Mouse (Mus musculus): ENCODE measurements around the gene Rhox4d. TPM values are rescaled to one million over a fixed set of nuclear protein-coding genes. Genes with fewer than 3 reads are reported as not detected.
"Not testable (repeated sequence)": the region's sequence is repeated elsewhere in the genome, so short reads cannot be mapped to it uniquely, and the experiment has no call there.

Rhox4d gene
- total RNA-seq (2014; rRNA removed) (not detected in 2 replicates), polyA plus RNA-seq (2015; fragmentation: Nextera tagmentation; extraction: Ambion mirVana) (not detected in 2 replicates)

- not testable (repeated sequence) for ATAC-seq (ENCODE audit: low FRiP score); H3K9me3 ChIP-seq (ENCODE audit: low read length); H3K27ac ChIP-seq (ENCODE audit: low read depth, low read length); H3K9ac ChIP-seq (replicated peaks; ENCODE audit: low read length, poor library complexity, severe bottlenecking); H3K4me2 ChIP-seq (ENCODE audit: low read depth, low read length, poor library complexity, severe bottlenecking); H3K4me1 ChIP-seq (ENCODE audit: insufficient read depth, low read length); H3K36me3 ChIP-seq (ENCODE audit: insufficient read depth, low read length); DNase-seq (ENCODE audit: low spot score); H3K4me3 ChIP-seq (ENCODE audit: low read depth, low read length); H3K27me3 ChIP-seq (ENCODE audit: insufficient read depth, low read length)
- 88% methylated on average over 14 of the region's 18 CpGs for WGBS
Measured at GRCm38 (mm10) chrX:37514059-37514458, at the start of gene Rhox4d. TSS of gene Rhox4d (plus strand) at chrX:37514359.

GRCm38 (mm10) chrX:37480037-37480436, 34.1 kb upstream of the Rhox4d start, which contains the start of gene Rhox4c:
TSS of gene Rhox4c (plus strand) at chrX:37480337.
- not testable (repeated sequence) for DNase-seq (ENCODE audit: low spot score); ATAC-seq (ENCODE audit: low FRiP score); H3K9me3 ChIP-seq (ENCODE audit: low read length); H3K9ac ChIP-seq (replicated peaks; ENCODE audit: low read length, poor library complexity, severe bottlenecking); H3K36me3 ChIP-seq (ENCODE audit: insufficient read depth, low read length); H3K4me1 ChIP-seq (ENCODE audit: insufficient read depth, low read length); H3K4me2 ChIP-seq (ENCODE audit: low read depth, low read length, poor library complexity, severe bottlenecking); H3K27me3 ChIP-seq (ENCODE audit: insufficient read depth, low read length); H3K27ac ChIP-seq (ENCODE audit: low read depth, low read length); H3K4me3 ChIP-seq (ENCODE audit: low read depth, low read length)
- 91% methylated on average over 14 of the region's 14 CpGs for WGBS

- not testable (repeated sequence) for ATAC-seq (ENCODE audit: low FRiP score); H3K9me3 ChIP-seq (ENCODE audit: low read length); DNase-seq (ENCODE audit: low spot score); H3K27ac ChIP-seq (ENCODE audit: low read depth, low read length); H3K4me3 ChIP-seq (ENCODE audit: low read depth, low read length); H3K4me1 ChIP-seq (ENCODE audit: insufficient read depth, low read length); H3K4me2 ChIP-seq (ENCODE audit: low read depth, low read length, poor library complexity, severe bottlenecking); H3K9ac ChIP-seq (replicated peaks; ENCODE audit: low read length, poor library complexity, severe bottlenecking); H3K36me3 ChIP-seq (ENCODE audit: insufficient read depth, low read length); H3K27me3 ChIP-seq (ENCODE audit: insufficient read depth, low read length)
- WGBS, result 95% methylated on average over 2 of the region's 8 CpGs
Measured at GRCm38 (mm10) chrX:37530152-37530551, 16.0 kb downstream of the Rhox4d start, which contains the start of gene Rhox2e. TSS of gene Rhox2e (plus strand) at chrX:37530452.

- WGBS, result no CpG with 5 or more reads among the region's 4 CpGs
Measured at GRCm38 (mm10) chrX:37541719-37542118, 27.6 kb downstream of the Rhox4d start, which contains the start of gene Rhox3e. TSS of gene Rhox3e (plus strand) at chrX:37542019.

GRCm38 (mm10) chrX:37557112-37557511, 43.0 kb downstream of the Rhox4d start, which contains the start of gene Rhox4e:
TSS of gene Rhox4e (plus strand) at chrX:37557412.
- H3K9ac ChIP-seq (replicated peaks; ENCODE audit: low read length, poor library complexity, severe bottlenecking); DNase-seq (ENCODE audit: low spot score); H3K27me3 ChIP-seq (ENCODE audit: insufficient read depth, low read length); H3K9me3 ChIP-seq (ENCODE audit: low read length); H3K4me3 ChIP-seq (ENCODE audit: low read depth, low read length); H3K27ac ChIP-seq (ENCODE audit: low read depth, low read length); H3K4me1 ChIP-seq (ENCODE audit: insufficient read depth, low read length); H3K36me3 ChIP-seq (ENCODE audit: insufficient read depth, low read length); ATAC-seq (ENCODE audit: low FRiP score); H3K4me2 ChIP-seq (ENCODE audit: low read depth, low read length, poor library complexity, severe bottlenecking): not testable (repeated sequence)
- 96% methylated on average over 10 of the region's 18 CpGs for WGBS

More at GRCm38 (mm10) chrX:37541719-37542118, 27.6 kb downstream of the Rhox4d start, which contains the start of gene Rhox3e:
- H3K9ac ChIP-seq (replicated peaks; ENCODE audit: low read length, poor library complexity, severe bottlenecking); H3K4me2 ChIP-seq (ENCODE audit: low read depth, low read length, poor library complexity, severe bottlenecking); H3K9me3 ChIP-seq (ENCODE audit: low read length); H3K36me3 ChIP-seq (ENCODE audit: insufficient read depth, low read length); H3K4me3 ChIP-seq (ENCODE audit: low read depth, low read length); DNase-seq (ENCODE audit: low spot score); H3K27ac ChIP-seq (ENCODE audit: low read depth, low read length); ATAC-seq (ENCODE audit: low FRiP score); H3K4me1 ChIP-seq (ENCODE audit: insufficient read depth, low read length); H3K27me3 ChIP-seq (ENCODE audit: insufficient read depth, low read length): not testable (repeated sequence)

Other genes with a start within 250 kb of the Rhox4d start
- not detected in 2 replicates for gene Rhox4a, start 249.0 kb upstream of the Rhox4d start, total RNA-seq (2014; rRNA removed)
- gene Rhox4a, start 249.0 kb upstream of the Rhox4d start, polyA plus RNA-seq (2015; fragmentation: Nextera tagmentation; extraction: Ambion mirVana), result not detected in 2 replicates
- gene Rhox3a2, start 134.3 kb upstream of the Rhox4d start, total RNA-seq (2014; rRNA removed), result not detected in 2 replicates
- not detected in 2 replicates for gene Rhox3a2, start 134.3 kb upstream of the Rhox4d start, polyA plus RNA-seq (2015; fragmentation: Nextera tagmentation; extraction: Ambion mirVana)
- gene Rhox4a2, start 123.5 kb upstream of the Rhox4d start, total RNA-seq (2014; rRNA removed), result not detected in 2 replicates
- not detected in 2 replicates for gene Rhox4a2, start 123.5 kb upstream of the Rhox4d start, polyA plus RNA-seq (2015; fragmentation: Nextera tagmentation; extraction: Ambion mirVana)
- not detected in 2 replicates for gene Rhox2b, start 102.3 kb upstream of the Rhox4d start, total RNA-seq (2014; rRNA removed)
- not detected in 2 replicates for gene Rhox2b, start 102.3 kb upstream of the Rhox4d start, polyA plus RNA-seq (2015; fragmentation: Nextera tagmentation; extraction: Ambion mirVana)
- not detected in 2 replicates for gene Rhox4b, start 81.9 kb upstream of the Rhox4d start, total RNA-seq (2014; rRNA removed)
- gene Rhox4b, start 81.9 kb upstream of the Rhox4d start, polyA plus RNA-seq (2015; fragmentation: Nextera tagmentation; extraction: Ambion mirVana), result not detected in 2 replicates
- not detected in 2 replicates for gene Rhox2c, start 60.7 kb upstream of the Rhox4d start, total RNA-seq (2014; rRNA removed)
- not detected in 2 replicates for gene Rhox2c, start 60.7 kb upstream of the Rhox4d start, polyA plus RNA-seq (2015; fragmentation: Nextera tagmentation; extraction: Ambion mirVana)
- gene Rhox3c, start 55.8 kb upstream of the Rhox4d start, total RNA-seq (2014; rRNA removed), result not detected in 2 replicates
- not detected in 2 replicates for gene Rhox3c, start 55.8 kb upstream of the Rhox4d start, polyA plus RNA-seq (2015; fragmentation: Nextera tagmentation; extraction: Ambion mirVana)
- not detected in 2 replicates for gene Rhox4c, start 34.0 kb upstream of the Rhox4d start, total RNA-seq (2014; rRNA removed)
- gene Rhox4c, start 34.0 kb upstream of the Rhox4d start, polyA plus RNA-seq (2015; fragmentation: Nextera tagmentation; extraction: Ambion mirVana), result not detected in 2 replicates
- not detected in 2 replicates for gene Rhox2d, start 20.9 kb upstream of the Rhox4d start, total RNA-seq (2014; rRNA removed)
- not detected in 2 replicates for gene Rhox2d, start 20.9 kb upstream of the Rhox4d start, polyA plus RNA-seq (2015; fragmentation: Nextera tagmentation; extraction: Ambion mirVana)
- not detected in 2 replicates for gene Rhox2e, start 16.1 kb downstream of the Rhox4d start, total RNA-seq (2014; rRNA removed)
- 0.20 TPM in 1 of 2 replicates, not detected in the other for gene Rhox2e, start 16.1 kb downstream of the Rhox4d start, polyA plus RNA-seq (2015; fragmentation: Nextera tagmentation; extraction: Ambion mirVana)
- gene Rhox3e, start 27.7 kb downstream of the Rhox4d start, total RNA-seq (2014; rRNA removed), result not detected in 2 replicates
- gene Rhox3e, start 27.7 kb downstream of the Rhox4d start, polyA plus RNA-seq (2015; fragmentation: Nextera tagmentation; extraction: Ambion mirVana), result not detected in 2 replicates
- gene Rhox4e, start 43.1 kb downstream of the Rhox4d start, total RNA-seq (2014; rRNA removed), result not detected in 2 replicates
- not detected in 2 replicates for gene Rhox4e, start 43.1 kb downstream of the Rhox4d start, polyA plus RNA-seq (2015; fragmentation: Nextera tagmentation; extraction: Ambion mirVana)
- not detected in 2 replicates for gene Rhox2f, start 57.0 kb downstream of the Rhox4d start, total RNA-seq (2014; rRNA removed)
- gene Rhox2f, start 57.0 kb downstream of the Rhox4d start, polyA plus RNA-seq (2015; fragmentation: Nextera tagmentation; extraction: Ambion mirVana), result not detected in 2 replicates
- not detected in 2 replicates for gene Rhox3f, start 66.6 kb downstream of the Rhox4d start, total RNA-seq (2014; rRNA removed)
- not detected in 2 replicates for gene Rhox3f, start 66.6 kb downstream of the Rhox4d start, polyA plus RNA-seq (2015; fragmentation: Nextera tagmentation; extraction: Ambion mirVana)
- gene Rhox4f, start 93.3 kb downstream of the Rhox4d start, total RNA-seq (2014; rRNA removed), result not detected in 2 replicates
- not detected in 2 replicates for gene Rhox4f, start 93.3 kb downstream of the Rhox4d start, polyA plus RNA-seq (2015; fragmentation: Nextera tagmentation; extraction: Ambion mirVana)
- not detected in 2 replicates for gene Rhox3g, start 114.3 kb downstream of the Rhox4d start, total RNA-seq (2014; rRNA removed)
- not detected in 2 replicates for gene Rhox3g, start 114.3 kb downstream of the Rhox4d start, polyA plus RNA-seq (2015; fragmentation: Nextera tagmentation; extraction: Ambion mirVana)
- gene Rhox2g, start 129.1 kb downstream of the Rhox4d start, total RNA-seq (2014; rRNA removed), result not detected in 2 replicates
- not detected in 2 replicates for gene Rhox2g, start 129.1 kb downstream of the Rhox4d start, polyA plus RNA-seq (2015; fragmentation: Nextera tagmentation; extraction: Ambion mirVana)
- gene Rhox4g, start 137.0 kb downstream of the Rhox4d start, total RNA-seq (2014; rRNA removed), result not detected in 2 replicates
- gene Rhox4g, start 137.0 kb downstream of the Rhox4d start, polyA plus RNA-seq (2015; fragmentation: Nextera tagmentation; extraction: Ambion mirVana), result not detected in 2 replicates
- gene Rhox3h, start 154.4 kb downstream of the Rhox4d start, total RNA-seq (2014; rRNA removed), result not detected in 2 replicates
- gene Rhox3h, start 154.4 kb downstream of the Rhox4d start, polyA plus RNA-seq (2015; fragmentation: Nextera tagmentation; extraction: Ambion mirVana), result not detected in 2 replicates
- not detected in 2 replicates for gene Rhox2h, start 158.9 kb downstream of the Rhox4d start, total RNA-seq (2014; rRNA removed)
- gene Rhox2h, start 158.9 kb downstream of the Rhox4d start, polyA plus RNA-seq (2015; fragmentation: Nextera tagmentation; extraction: Ambion mirVana), result not detected in 2 replicates

Data from midbrain, postnatal 0 days (tissue).